Mouse (Mus musculus) 3T3-L1 (cell line): ENCODE measurements around the gene Nupr1.

Experiments
- DNase-seq: peaks from one replicate; pipeline ENCODE4 v3.0.0-alpha.2; 2015; ENCODE audit warnings: low read depth, low spot score

The Nupr1 gene

DNA sequence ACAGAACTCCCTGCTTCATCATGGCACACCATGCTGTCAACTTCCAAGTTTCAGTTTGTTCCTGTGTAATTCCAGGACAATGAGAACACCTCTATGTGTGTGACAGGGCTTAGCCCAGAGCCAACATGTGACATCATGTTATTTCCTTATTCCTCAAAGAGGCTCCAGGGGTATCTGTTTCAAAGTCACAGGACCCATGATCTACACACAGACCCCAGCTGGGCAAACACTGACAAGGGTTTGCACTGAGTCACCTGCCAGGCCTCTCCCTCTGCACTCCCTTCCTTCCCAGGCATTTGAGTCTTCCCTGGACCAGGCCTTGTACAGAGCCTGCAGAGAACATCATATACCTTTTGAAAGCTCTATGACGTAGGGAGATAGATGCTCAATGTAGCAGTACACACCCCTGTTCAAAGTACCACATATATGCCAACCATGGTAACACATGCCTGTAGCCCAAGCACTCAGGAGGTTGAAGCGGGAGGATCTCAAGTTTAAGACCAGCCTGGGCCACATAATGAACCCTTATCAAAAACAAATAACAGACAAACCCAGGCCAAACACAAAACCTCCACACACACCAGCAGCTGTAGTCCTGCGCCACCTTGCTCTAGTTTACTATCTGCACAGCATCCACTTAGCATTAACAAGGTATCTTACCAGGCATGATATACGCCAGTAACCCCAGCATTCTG is at the start of gene Nupr1:
Gene Nupr1 (minus strand): TSS at position 38 of the 695 bp plus-strand sequence.
- DNase-seq, result peak; percentile 14

DNA sequence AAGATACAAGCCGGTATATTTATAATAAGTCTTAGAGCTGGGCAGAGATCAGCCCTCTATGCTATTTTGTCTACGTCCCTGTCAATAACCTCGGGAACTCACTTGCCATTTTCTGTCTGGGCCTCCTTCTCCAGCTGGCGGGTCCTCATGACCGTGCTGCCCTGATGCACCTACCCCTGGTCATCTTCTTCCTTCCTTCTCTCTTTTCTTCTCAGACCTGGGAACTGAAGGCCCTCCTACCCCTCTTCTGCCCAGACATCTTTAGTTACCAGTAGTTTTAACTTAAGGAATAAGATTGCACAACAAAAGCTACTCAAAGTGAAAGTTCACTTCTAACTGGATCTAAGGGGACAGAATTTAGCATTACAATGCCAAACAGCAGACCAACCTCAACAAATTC is 49.0 kb upstream of the Nupr1 start:
- DNase-seq, result no peak

GRCm38 (mm10) chr7:126678545-126679341 is 48.1 kb upstream of the Nupr1 start:
- DNase-seq, result no peak

DNA sequence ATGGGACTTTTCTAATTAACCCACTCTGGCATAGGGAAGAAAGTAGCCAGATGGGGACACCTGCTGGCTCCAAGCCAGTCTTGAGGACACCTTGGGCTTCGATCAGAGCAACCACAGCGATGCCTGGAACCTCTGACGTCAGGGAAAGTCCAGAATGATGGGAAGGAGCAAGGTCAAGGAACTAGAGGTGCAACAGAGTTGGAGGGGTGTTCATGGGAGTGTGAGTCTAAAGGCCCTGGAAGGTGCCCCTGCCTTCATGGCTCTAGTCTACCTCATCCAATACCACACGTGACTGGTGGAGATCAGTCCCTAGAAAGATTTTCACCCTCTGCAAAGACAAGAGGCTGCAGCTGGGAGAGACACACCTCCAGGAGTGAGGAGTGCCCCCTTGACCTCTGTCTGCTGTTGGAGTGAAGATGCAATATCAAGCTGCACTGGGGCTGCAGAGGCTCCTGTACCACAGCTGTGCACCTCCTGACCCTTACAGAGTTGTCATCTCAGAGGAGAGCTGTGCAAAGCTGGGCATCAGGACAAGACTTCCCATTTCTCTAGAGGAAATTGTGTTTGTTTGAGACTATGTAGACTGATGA is 46.1 kb upstream of the Nupr1 start:
- no peak for DNase-seq

DNA sequence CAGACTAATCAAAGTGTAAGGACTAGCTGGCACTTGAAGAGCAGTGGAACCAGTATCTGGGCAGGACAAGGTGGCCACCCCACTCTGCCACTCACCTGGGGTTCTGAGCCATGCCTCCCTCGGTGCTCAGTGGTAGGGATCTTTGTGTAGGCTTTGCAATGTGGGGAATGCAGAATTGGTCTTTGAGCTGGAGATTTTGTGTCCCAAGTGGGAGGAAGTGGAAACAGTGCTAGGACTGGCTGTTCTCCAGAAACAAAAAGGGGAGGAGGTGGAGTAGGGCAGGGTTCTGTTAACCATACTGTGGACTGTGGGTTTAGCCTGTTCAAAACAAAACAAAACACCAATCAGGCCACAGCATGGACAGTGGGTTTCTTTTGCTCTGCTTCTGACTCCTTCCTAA is 45.5 kb upstream of the Nupr1 start, which contains the start of gene Sult1a1:
Gene Sult1a1 (minus strand): TSS at position 226 of the 400 bp plus-strand sequence.
- no peak for DNase-seq

DNA sequence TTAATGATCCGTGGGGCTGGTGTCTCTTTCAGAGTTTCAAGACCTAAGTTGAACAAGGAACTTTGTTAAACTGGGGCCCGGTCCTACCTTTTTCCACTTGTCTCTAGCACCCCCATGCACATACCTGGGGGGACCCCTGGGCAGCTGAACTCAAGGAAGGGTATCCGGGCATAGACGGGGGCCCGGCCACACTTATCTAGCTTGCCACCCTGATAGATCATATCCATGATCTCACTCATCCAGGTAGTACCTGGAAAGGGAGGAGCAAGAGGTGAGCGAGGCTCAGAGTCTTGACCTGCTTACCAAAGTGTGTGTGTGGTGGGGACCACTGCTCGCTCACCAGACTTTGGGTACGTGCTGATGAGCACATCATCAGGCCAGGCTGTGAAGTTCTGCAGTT is 44.4 kb upstream of the Nupr1 start:
- no peak for DNase-seq

DNA sequence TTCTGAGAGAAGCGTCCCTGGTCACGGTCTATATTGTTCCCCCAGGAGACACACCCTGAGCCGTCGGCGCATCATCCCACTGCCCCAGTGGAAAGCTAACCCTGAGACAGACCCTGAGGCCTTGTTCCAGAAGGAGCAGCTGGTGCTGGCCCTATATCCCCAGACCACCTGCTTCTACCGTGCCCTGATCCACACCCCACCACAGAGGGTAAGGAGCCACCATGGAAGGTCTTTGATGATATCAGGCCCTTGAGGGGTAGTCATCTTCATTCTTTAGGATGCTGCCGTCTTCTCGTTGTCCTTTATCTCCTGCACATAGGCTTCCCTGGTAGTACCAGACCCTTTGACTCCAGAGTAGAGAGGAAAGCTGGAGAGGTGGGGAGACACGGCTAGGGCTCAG is 41.5 kb upstream of the Nupr1 start:
- no peak for DNase-seq

DNA sequence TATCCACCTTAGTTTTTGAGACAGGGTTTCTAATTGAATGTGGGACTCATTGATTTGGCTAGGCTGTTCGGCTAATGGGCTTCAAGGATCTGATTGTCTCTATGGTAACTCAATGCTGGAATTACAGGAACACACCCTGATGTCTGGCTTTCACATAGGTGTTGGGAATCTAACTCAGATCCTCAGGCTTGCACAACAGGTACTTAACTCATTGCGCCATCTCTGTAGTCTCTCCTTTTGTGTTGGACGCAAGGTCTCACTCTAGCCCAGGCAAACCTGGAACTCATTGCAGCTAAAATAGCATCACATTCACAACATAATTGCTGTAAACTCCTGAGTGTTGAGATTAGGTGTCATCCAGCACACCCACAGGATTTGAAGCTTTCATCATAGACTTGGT is 39.5 kb upstream of the Nupr1 start:
- no peak for DNase-seq

GRCm38 (mm10) chr7:126668452-126668851 is 37.8 kb upstream of the Nupr1 start:
- DNase-seq, result no peak

DNA sequence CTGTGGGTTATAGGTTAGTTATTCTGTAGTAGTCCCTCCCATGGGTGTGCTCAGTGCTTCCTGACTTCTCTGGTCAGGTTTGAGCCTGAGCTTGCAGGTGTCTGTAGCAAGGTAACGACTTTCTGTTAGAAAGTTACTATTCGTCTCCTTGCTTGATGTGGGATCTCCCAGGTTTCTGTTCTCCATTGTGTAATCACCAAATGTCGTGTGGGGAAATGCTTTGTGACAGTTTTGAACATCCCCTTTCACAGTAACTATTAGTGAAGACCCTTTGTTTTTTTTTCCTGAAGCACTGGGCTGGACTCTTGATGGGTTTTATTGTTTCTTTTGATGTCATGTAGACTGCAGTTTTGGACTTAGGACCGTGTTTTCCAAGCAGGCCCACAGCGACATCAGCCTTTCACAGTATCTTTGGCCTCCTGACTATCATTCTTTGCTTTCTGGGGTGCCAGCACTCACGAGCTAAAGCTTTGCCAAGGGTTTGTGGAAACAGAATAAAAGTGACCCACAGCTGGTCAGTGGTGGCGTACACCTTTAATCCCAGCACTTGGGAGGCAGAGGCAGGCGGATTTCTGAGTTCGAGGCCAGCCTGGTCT is 36.9 kb upstream of the Nupr1 start:
- DNase-seq, result no peak

DNA sequence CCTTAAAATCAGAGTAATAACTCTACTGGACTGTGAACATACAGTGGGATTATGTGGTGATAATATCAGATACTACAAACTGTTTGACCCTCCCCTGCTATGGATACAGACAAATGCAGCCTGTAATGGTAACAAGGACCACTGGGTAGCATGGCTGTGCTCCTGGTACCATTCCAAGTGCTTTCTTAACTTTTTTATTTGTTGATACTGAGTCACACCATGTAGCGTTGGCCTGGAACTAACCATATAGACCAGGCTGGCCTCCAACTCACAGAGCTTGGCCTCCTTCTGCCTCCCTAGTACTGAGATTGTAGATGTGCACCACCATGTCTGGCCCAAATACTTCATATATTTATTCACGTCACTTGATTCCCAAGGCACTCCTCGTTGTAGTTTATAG is 34.6 kb upstream of the Nupr1 start:
- no peak for DNase-seq

DNA sequence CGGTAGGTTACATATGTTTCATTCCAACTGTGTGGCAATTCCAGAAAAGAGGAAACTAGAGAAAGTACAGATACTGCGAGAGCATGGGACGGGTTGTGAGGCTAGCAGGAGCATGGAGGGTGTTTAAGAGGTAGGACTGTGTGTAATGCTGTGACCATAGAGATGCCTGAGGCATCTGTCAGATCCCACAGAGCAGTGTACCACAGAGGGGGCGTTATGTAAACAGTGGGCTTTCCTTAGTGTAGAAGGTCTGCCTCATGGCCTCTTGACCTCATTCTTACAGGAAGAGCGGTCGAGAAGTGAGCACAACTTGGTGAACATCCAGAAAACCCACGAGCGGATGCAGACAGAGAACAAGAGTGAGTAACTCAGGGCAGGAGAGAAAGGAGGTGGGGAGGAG is 33.0 kb upstream of the Nupr1 start:
- DNase-seq, result peak; percentile 13

DNA sequence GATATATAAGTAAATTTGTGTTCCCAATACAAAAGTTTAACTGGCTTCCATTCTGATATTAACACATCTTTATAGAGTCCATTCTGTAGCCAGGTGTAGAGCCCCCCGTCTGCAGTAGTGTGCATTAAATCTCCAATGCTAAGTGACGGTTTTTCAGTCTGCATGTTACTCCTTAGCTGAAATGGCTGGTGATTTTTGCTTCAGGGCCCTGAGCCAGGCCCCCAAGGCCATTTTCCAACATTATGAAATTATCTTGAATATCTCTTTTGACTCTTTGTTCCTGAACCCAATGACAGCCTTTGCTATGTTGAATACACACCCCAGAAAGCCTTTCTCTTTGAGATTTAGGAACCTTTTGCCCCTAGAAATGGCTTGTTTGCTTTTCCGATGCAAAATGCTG is 29.1 kb upstream of the Nupr1 start:
- DNase-seq, result no peak

DNA sequence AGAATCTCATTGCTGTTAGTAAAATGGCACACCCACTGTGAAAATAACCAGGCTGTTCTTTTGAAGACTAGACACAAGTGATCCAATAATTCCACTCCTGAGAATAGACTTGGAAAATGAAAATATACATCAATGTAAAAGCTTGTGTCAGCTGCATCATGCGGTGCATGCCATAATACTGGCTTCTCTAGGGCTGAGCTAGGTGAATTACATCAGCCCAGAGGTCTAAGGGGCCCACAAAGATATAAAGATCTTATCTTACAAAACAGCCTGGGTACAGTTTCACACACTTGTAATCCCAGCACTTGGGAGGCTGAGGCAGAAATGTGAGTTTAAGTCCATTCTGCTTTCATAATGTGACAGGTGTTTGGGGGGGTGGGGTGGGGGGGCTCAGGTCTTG is 26.9 kb upstream of the Nupr1 start:
- no peak for DNase-seq

GRCm38 (mm10) chr7:126655695-126656094 is 25.0 kb upstream of the Nupr1 start:
- DNase-seq, result no peak

DNA sequence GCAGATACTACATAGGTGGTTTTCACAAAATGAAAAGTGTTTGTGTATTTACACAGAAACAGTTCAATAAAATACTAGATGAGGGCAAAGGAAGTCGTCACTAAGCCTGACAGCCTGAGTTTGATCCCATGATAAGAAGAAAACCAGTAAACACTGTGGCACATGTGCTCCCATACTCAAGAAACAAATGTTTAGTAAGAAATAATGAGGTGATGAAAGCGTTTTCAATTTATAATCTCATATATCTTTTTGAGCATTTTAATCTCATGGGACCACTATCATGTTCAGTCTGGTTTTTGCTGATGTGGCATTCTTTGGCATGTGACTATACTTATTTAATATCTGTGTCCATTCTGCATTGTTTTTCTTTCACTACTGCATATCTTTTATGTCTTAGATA is 23.3 kb upstream of the Nupr1 start:
- DNase-seq, result no peak

- DNase-seq, result no peak
Measured at GRCm38 (mm10) chr7:126650852-126651251, 20.2 kb upstream of the Nupr1 start.

- DNase-seq, result peak; percentile 88
Measured at GRCm38 (mm10) chr7:126649231-126650051, 18.8 kb upstream of the Nupr1 start, which contains the start of gene Sgf29. TSS of gene Sgf29 (plus strand) at chr7:126649309.

DNA sequence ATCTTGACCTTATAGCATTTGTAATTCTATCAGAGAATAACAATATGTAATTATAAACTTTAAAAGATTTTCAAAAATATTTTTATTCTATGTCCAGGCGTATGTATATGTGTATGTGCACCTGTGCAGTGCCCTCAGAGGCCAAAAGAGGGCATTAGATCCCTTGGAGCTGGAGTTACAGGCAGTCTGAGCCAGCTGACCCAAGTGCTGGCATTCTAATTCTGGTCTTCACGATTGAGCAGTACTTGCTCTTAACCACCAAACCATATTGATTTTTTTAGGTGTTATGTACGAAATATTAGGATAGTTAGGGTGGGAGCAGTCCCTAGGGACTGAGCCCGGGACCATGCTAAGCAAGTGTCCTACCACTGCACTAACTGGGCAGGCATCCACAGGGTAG is 17.8 kb upstream of the Nupr1 start:
- DNase-seq, result peak; percentile 29

DNA sequence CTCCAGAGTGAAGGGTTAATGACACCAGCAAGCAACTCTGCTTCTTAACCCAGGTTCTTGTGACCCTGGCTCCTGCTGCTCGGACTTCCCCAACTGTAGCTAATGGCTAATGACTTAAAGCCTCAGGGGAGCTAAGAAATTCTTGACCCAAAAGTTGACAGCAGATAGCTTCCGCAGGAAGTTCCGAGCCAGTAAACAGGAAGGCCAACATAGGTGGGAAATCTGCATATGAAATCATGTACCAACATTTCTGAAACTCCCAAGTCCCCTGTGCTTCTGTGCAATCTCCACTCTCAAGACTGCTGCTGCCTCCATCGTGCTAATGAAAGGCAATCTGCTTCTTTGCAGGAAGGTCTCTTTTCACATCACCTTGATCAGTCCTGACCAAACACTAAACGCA is 15.0 kb upstream of the Nupr1 start:
- no peak for DNase-seq

- DNase-seq, result no peak
Measured at GRCm38 (mm10) chr7:126644914-126645313, 14.3 kb upstream of the Nupr1 start.
